In the genomic region with DNA sequence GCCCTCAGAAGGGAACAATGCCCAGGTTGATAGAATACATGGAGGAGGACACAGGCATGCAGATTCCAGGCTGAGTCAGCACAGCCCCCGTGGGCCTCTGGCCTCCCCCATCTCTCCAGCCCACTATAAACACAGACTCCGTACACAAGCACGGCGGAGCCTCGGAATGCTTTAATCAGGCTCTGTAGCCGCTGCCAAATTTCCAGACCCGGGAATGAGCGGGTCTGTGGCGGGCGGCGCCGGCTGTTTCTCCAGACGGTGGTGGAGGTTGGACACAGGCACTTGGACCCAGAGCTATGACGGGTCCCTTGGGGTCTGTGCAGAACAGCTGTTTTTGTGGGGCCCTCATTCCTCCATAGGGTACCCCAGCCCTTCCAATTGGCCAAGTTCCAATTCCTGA, we compare ENCODE assay signal across 9 mouse cellular contexts. TPM values are rescaled to one million over a fixed set of nuclear protein-coding genes. Genes with fewer than 3 reads are reported as not detected.
A peak's percentile ranks its signal among the peaks of the same experiment; 100 is the strongest.
DNase-seq lines count a peak whose midpoint lies in the region; ATAC-seq and TF ChIP-seq lines count a peak whose summit lies in the region.
"Had no signal": no experiment of that assay in that cellular context is flagged by ENCODE, and none has a peak within 500 bp of the region (broad histone marks: within the 10 kb centered on the region; RNA-seq: fewer than 3 reads in every experiment).

No protein-coding gene starts in this region.

- H3K9me3 ChIP-seq in hindbrain, embryonic 13.5 days, result no peaks in the 10 kb centered on the region
- no peaks in the 10 kb centered on the region for H3K9me3 ChIP-seq in hindbrain, embryonic 14.5 days (ENCODE audit: control insufficient read depth, low read length)
- H3K9me3 ChIP-seq in stomach, embryonic 16.5 days (replicated peaks; ENCODE audit: control insufficient read depth, low read length), result no peaks in the 10 kb centered on the region
- no peaks in the 10 kb centered on the region for H3K9me3 ChIP-seq in neural tube, embryonic 15.5 days (replicated peaks)
- H3K9me3 ChIP-seq: megakaryocyte, embryonic 14.5 days had no signal

- DNase-seq in hindbrain, embryonic 14.5 days (ENCODE audit: low spot score), result no peak
- DNase-seq in cerebellum, adult 9-10 months, result peak; percentile 70
- peak; percentile 26 to 42 for DNase-seq in heart, adult 2 months
- DNase-seq in left cerebral cortex, adult 2 months (ENCODE audit: extremely low spot score in 1 of 2, low spot score in 2 of 2), result peak; percentile 39 to 67
- DNase-seq in liver, result no peak

- intact Hi-C loops in heart, adult 2 months (cut with DNase I), result no loop called here
- intact Hi-C loops in left cerebral cortex, adult 2 months (cut with DNase I), result loop anchor here (1.0 to 5.0 kb wide), 3 partner anchors 20 to 67 kb away; a partner anchor contains a TSS

- H3K4me1 ChIP-seq in hindbrain, embryonic 13.5 days (replicated peaks), result peaks cover 55% of the 10 kb centered on the region
- H3K4me1 ChIP-seq in hindbrain, embryonic 14.5 days (replicated peaks; ENCODE audit: control insufficient read depth, insufficient read depth, low read length), result peaks cover 25% of the 10 kb centered on the region; the same call in 1 of the 2 replicates
- no peaks in the 10 kb centered on the region for H3K4me1 ChIP-seq in heart, adult 2 months (ENCODE audit: control insufficient read depth, insufficient read depth, low read length)
- H3K4me1 ChIP-seq in stomach, embryonic 16.5 days (ENCODE audit: control insufficient read depth, insufficient read depth, low read length), result peaks cover 33% of the 10 kb centered on the region
- peaks cover 39% of the 10 kb centered on the region for H3K4me1 ChIP-seq in neural tube, embryonic 15.5 days

- no peak for TF ChIP-seq EP300 in heart, adult 2 months (IDR thresholded peaks at IDR 0.05; ENCODE audit: insufficient read depth, low read depth, low read length)

- no peak overlapping the region for H3K9ac ChIP-seq in hindbrain, embryonic 13.5 days
- H3K9ac ChIP-seq in hindbrain, embryonic 14.5 days, result no peak overlapping the region
- no peak overlapping the region for H3K9ac ChIP-seq in heart, adult 2 months (ENCODE audit: low read depth, low read length)
- H3K9ac ChIP-seq in stomach, embryonic 16.5 days (ENCODE audit: low read length), result no peak overlapping the region
- H3K9ac ChIP-seq in neural tube, embryonic 15.5 days (replicated peaks), result no peak overlapping the region

- no peaks in the 10 kb centered on the region for H3K79me2 ChIP-seq in heart, adult 2 months (replicated peaks; ENCODE audit: control insufficient read depth, insufficient read depth, low read length)

- H3K4me3 ChIP-seq in hindbrain, embryonic 13.5 days, result no peak overlapping the region
- H3K4me3 ChIP-seq in hindbrain, embryonic 14.5 days (replicated peaks; ENCODE audit: low read length), result no peak overlapping the region
- H3K4me3 ChIP-seq in heart, adult 2 months, result no peak overlapping the region
- no peak overlapping the region for H3K4me3 ChIP-seq in left cerebral cortex, adult 2 months
- H3K4me3 ChIP-seq in stomach, embryonic 16.5 days (replicated peaks; ENCODE audit: low read length), result no peak overlapping the region
- no peak overlapping the region for H3K4me3 ChIP-seq in neural tube, embryonic 15.5 days (replicated peaks)
- H3K4me3 ChIP-seq: megakaryocyte, embryonic 14.5 days had no signal

- no peak overlapping the region for H3K4me2 ChIP-seq in hindbrain, embryonic 13.5 days
- H3K4me2 ChIP-seq in hindbrain, embryonic 14.5 days (replicated peaks), result no peak overlapping the region
- no peak overlapping the region for H3K4me2 ChIP-seq in stomach, embryonic 16.5 days (ENCODE audit: low read depth, low read length)
- H3K4me2 ChIP-seq in neural tube, embryonic 15.5 days, result no peak overlapping the region

- H3K27me3 ChIP-seq in hindbrain, embryonic 13.5 days, result no peaks in the 10 kb centered on the region
- no peaks in the 10 kb centered on the region for H3K27me3 ChIP-seq in hindbrain, embryonic 14.5 days (ENCODE audit: control insufficient read depth, insufficient read depth, low read length)
- no peaks in the 10 kb centered on the region for H3K27me3 ChIP-seq in heart, adult 2 months (ENCODE audit: control insufficient read depth, insufficient read depth, low read length)
- H3K27me3 ChIP-seq in stomach, embryonic 16.5 days (ENCODE audit: control insufficient read depth, insufficient read depth, low read length), result no peaks in the 10 kb centered on the region
- no peaks in the 10 kb centered on the region for H3K27me3 ChIP-seq in neural tube, embryonic 15.5 days (replicated peaks)
- H3K27me3 ChIP-seq: megakaryocyte, embryonic 14.5 days had no signal

- H3K27ac ChIP-seq in hindbrain, embryonic 13.5 days, result peak overlapping the region; percentile 35; the same call in 1 of the 2 replicates
- no peak overlapping the region for H3K27ac ChIP-seq in hindbrain, embryonic 14.5 days
- no peak overlapping the region for H3K27ac ChIP-seq in heart, adult 2 months
- H3K27ac ChIP-seq in left cerebral cortex, adult 2 months, result peak overlapping the region; percentile 71
- H3K27ac ChIP-seq in stomach, embryonic 16.5 days (ENCODE audit: low read length), result no peak overlapping the region; the same call in 1 of the 2 replicates
- H3K27ac ChIP-seq in neural tube, embryonic 15.5 days (replicated peaks), result no peak overlapping the region

- WGBS in hindbrain, embryonic 13.5 days, result 67% methylated on average over 14 of the region's 14 CpGs
- WGBS in hindbrain, embryonic 14.5 days, result 67% methylated on average over 14 of the region's 14 CpGs
- 25% methylated on average over 14 of the region's 14 CpGs for WGBS in heart, adult 2 months
- WGBS in stomach, embryonic 16.5 days, result 25% methylated on average over 14 of the region's 14 CpGs
- WGBS in neural tube, embryonic 15.5 days, result 57% methylated on average over 14 of the region's 14 CpGs

- H3K36me3 ChIP-seq in hindbrain, embryonic 13.5 days, result peaks cover 5% of the 10 kb centered on the region; the same call in 1 of the 2 replicates
- H3K36me3 ChIP-seq in hindbrain, embryonic 14.5 days (replicated peaks; ENCODE audit: control insufficient read depth, insufficient read depth), result peaks cover 4% of the 10 kb centered on the region; the same call in 1 of the 2 replicates
- no peaks in the 10 kb centered on the region for H3K36me3 ChIP-seq in heart, adult 2 months (ENCODE audit: control insufficient read depth, insufficient read depth, low read length)
- H3K36me3 ChIP-seq in stomach, embryonic 16.5 days (ENCODE audit: control insufficient read depth, insufficient read depth, low read length), result no peaks in the 10 kb centered on the region
- H3K36me3 ChIP-seq in neural tube, embryonic 15.5 days, result no peaks in the 10 kb centered on the region

- no peak for TF ChIP-seq CTCF in heart, adult 2 months (IDR thresholded peaks at IDR 0.05)
- no peak for TF ChIP-seq CTCF in left cerebral cortex, adult 2 months (IDR thresholded peaks at IDR 0.05)

- no peak for TF ChIP-seq POLR2A in heart, adult 2 months (IDR thresholded peaks at IDR 0.05; ENCODE audit: insufficient read depth, low read depth, low read length)

- ATAC-seq in hindbrain, embryonic 13.5 days (ENCODE audit: low FRiP score), result no peak
- ATAC-seq in hindbrain, embryonic 14.5 days (ENCODE audit: low FRiP score), result no peak
- ATAC-seq in stomach, embryonic 16.5 days (ENCODE audit: insufficient read depth, low FRiP score), result peak; percentile 63
- ATAC-seq in neural tube, embryonic 15.5 days (ENCODE audit: low FRiP score), result no peak

RNA-seq across cellular contexts. Expression of a gene that starts 20.4 kb away (rescaled TPM):
- 35.6 and 37.6 TPM in 2 replicates for polyA plus RNA-seq in hindbrain, embryonic 13.5 days (2015; fragmentation: Nextera tagmentation; extraction: Ambion mirVana)
- polyA plus RNA-seq in hindbrain, embryonic 14.5 days (2014; fragmentation: Nextera tagmentation; extraction: Ambion mirVana), result 48.1 and 53.9 TPM in 2 replicates
- 1 to 10 TPM; 7.4 to 8.1 TPM for total RNA-seq in heart, adult 2 months (2021)
- 13.7 and 14.9 TPM in 2 replicates for polyA plus RNA-seq in heart, adult 2 months (2012; rRNA removed)
- total RNA-seq in left cerebral cortex, adult 2 months (2021), result 100 to 1,000 TPM; 134 to 153 TPM
- polyA plus RNA-seq in stomach, embryonic 16.5 days (2015; fragmentation: Nextera tagmentation; extraction: Ambion mirVana), result 13.9 and 16.2 TPM in 2 replicates
- polyA plus RNA-seq in neural tube, embryonic 15.5 days (2015; fragmentation: Nextera tagmentation; extraction: Ambion mirVana), result 44.9 and 45.6 TPM in 2 replicates

RNA-seq across cellular contexts. Expression of a gene that starts 45.6 kb away (rescaled TPM):
- polyA plus RNA-seq in hindbrain, embryonic 13.5 days (2015; fragmentation: Nextera tagmentation; extraction: Ambion mirVana), result 0.14 and 0.96 TPM in 2 replicates
- 0.10 and 0.27 TPM in 2 replicates for polyA plus RNA-seq in hindbrain, embryonic 14.5 days (2014; fragmentation: Nextera tagmentation; extraction: Ambion mirVana)
- 1 to 10 TPM; 5.1 to 5.4 TPM for total RNA-seq in heart, adult 2 months (2021)
- polyA plus RNA-seq in heart, adult 2 months (2012; rRNA removed), result 11.5 and 17.4 TPM in 2 replicates
- under 1 TPM; 0.32 to 0.33 TPM for total RNA-seq in left cerebral cortex, adult 2 months (2021)
- polyA plus RNA-seq in stomach, embryonic 16.5 days (2015; fragmentation: Nextera tagmentation; extraction: Ambion mirVana), result 0.15 and 0.25 TPM in 2 replicates
- 3.1 and 6.4 TPM in 2 replicates for polyA plus RNA-seq in neural tube, embryonic 15.5 days (2015; fragmentation: Nextera tagmentation; extraction: Ambion mirVana)

RNA-seq across cellular contexts. Expression of a gene that starts 57.8 kb away (rescaled TPM):
- polyA plus RNA-seq in hindbrain, embryonic 13.5 days (2015; fragmentation: Nextera tagmentation; extraction: Ambion mirVana), result 24.3 and 25.8 TPM in 2 replicates
- polyA plus RNA-seq in hindbrain, embryonic 14.5 days (2014; fragmentation: Nextera tagmentation; extraction: Ambion mirVana), result 28.5 and 30.0 TPM in 2 replicates
- 1 to 10 TPM; 8.1 to 8.6 TPM for total RNA-seq in heart, adult 2 months (2021)
- polyA plus RNA-seq in heart, adult 2 months (2012; rRNA removed), result 18.8 and 21.2 TPM in 2 replicates
- total RNA-seq in left cerebral cortex, adult 2 months (2021), result 10 to 100 TPM; 43.7 to 44.4 TPM
- polyA plus RNA-seq in stomach, embryonic 16.5 days (2015; fragmentation: Nextera tagmentation; extraction: Ambion mirVana), result 24.2 and 24.9 TPM in 2 replicates
- polyA plus RNA-seq in neural tube, embryonic 15.5 days (2015; fragmentation: Nextera tagmentation; extraction: Ambion mirVana), result 33.3 and 35.0 TPM in 2 replicates

Comparison
In these comparisons a context has a peak if more than half of its experiments do, and no peak if none do; other contexts are left out.
1. H3K27ac ChIP-seq: peak in hindbrain, embryonic 13.5 days (single experiment) and left cerebral cortex, adult 2 months (single experiment); none in hindbrain, embryonic 14.5 days (single experiment), heart, adult 2 months (single experiment), stomach, embryonic 16.5 days (single experiment) and neural tube, embryonic 15.5 days (single experiment).
2. DNase-seq: peak in cerebellum, adult 9-10 months (single experiment), heart, adult 2 months (2 of 2) and left cerebral cortex, adult 2 months (2 of 2); none in hindbrain, embryonic 14.5 days (single experiment) and liver (single experiment).